8 mouse cellular contexts compared by ENCODE assay signal in the genomic region with DNA sequence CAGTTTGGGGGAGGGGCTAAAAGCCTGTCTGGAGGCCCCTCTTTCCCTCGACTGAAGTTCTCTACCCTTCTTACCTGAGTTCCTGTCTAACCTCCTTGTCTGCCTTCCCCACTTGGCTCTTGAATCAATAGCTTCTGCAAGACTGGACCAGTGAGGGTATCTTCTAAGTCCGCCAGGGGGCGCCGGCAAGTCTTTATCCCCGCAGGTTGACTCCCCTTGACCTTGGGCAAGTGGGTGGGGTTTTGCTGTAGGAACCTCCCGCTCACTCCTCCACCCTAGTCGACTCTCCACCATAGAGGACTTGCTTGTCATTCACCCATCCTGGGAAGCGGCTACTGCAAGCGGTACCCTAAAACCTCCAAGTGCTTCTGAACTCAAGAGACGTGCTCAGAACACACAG. TPM values are rescaled to one million over a fixed set of nuclear protein-coding genes. Genes with fewer than 3 reads are reported as not detected.
A peak's percentile ranks its signal among the peaks of the same experiment; 100 is the strongest.
DNase-seq lines count a peak whose midpoint lies in the region; ATAC-seq lines count a peak whose summit lies in the region.

No protein-coding gene starts in this region.

- WGBS in kidney, embryonic 15.5 days, result 9% methylated on average over 10 of the region's 10 CpGs
- WGBS in hindbrain, embryonic 16.5 days, result 4% methylated on average over 10 of the region's 10 CpGs
- WGBS in midbrain, embryonic 15.5 days, result 8% methylated on average over 10 of the region's 10 CpGs

- no peaks in the 10 kb centered on the region for H3K36me3 ChIP-seq in kidney, embryonic 15.5 days
- H3K36me3 ChIP-seq in hindbrain, embryonic 16.5 days (ENCODE audit: control insufficient read depth, insufficient read depth, low read length), result no peaks in the 10 kb centered on the region
- no peaks in the 10 kb centered on the region for H3K36me3 ChIP-seq in midbrain, embryonic 15.5 days (replicated peaks)

- no peak overlapping the region for H3K4me2 ChIP-seq in kidney, embryonic 15.5 days
- H3K4me2 ChIP-seq in hindbrain, embryonic 16.5 days (ENCODE audit: low read length), result peak overlapping the region; percentile 87; the same call in 1 of the 2 replicates
- peak overlapping the region; percentile 92; the same call in 1 of the 2 replicates for H3K4me2 ChIP-seq in midbrain, embryonic 15.5 days

- H3K9ac ChIP-seq in kidney, embryonic 15.5 days, result no peak overlapping the region
- H3K9ac ChIP-seq in hindbrain, embryonic 16.5 days (ENCODE audit: low read depth, low read length), result no peak overlapping the region
- no peak overlapping the region for H3K9ac ChIP-seq in midbrain, embryonic 15.5 days

- H3K9me3 ChIP-seq in kidney, embryonic 15.5 days (replicated peaks), result no peaks in the 10 kb centered on the region
- no peaks in the 10 kb centered on the region for H3K9me3 ChIP-seq in hindbrain, embryonic 16.5 days (ENCODE audit: control insufficient read depth, low read length)
- H3K9me3 ChIP-seq in midbrain, embryonic 15.5 days, result no peaks in the 10 kb centered on the region

- peak; percentile 59 for DNase-seq in kidney, adult 11 months
- peak; percentile 65 for DNase-seq in c-Kit-positive CD71-positive TER-119-positive erythroid progenitor cells, embryonic 14.5 days (ENCODE audit: low spot score)
- peak; percentile 76 to 91 for DNase-seq in frontal cortex, adult 2 months (ENCODE audit: extremely low spot score in 1 of 2, low spot score in 1 of 2)
- DNase-seq in left cerebral cortex, postnatal 25 days (ENCODE audit: low spot score in 2 of 2), result peak; percentile 72 to 89
- DNase-seq in spleen, postnatal 10 days (ENCODE audit: low spot score in 2 of 2), result peak; percentile 63 to 86

- H3K27me3 ChIP-seq in kidney, embryonic 15.5 days, result peaks cover 73% of the 10 kb centered on the region
- H3K27me3 ChIP-seq in hindbrain, embryonic 16.5 days (replicated peaks; ENCODE audit: control insufficient read depth, insufficient read depth, low read length), result peaks cover 15% of the 10 kb centered on the region
- peaks cover 41% of the 10 kb centered on the region for H3K27me3 ChIP-seq in midbrain, embryonic 15.5 days (replicated peaks)

- ATAC-seq in kidney, embryonic 15.5 days (replicated peaks; ENCODE audit: low FRiP score), result no peak
- no peak for ATAC-seq in hindbrain, embryonic 16.5 days
- no peak for ATAC-seq in midbrain, embryonic 15.5 days (replicated peaks)

- peaks cover 17% of the 10 kb centered on the region for H3K4me1 ChIP-seq in kidney, embryonic 15.5 days
- peaks cover 8% of the 10 kb centered on the region; the same call in 1 of the 2 replicates for H3K4me1 ChIP-seq in hindbrain, embryonic 16.5 days (ENCODE audit: control insufficient read depth, insufficient read depth, low read depth, low read length)
- H3K4me1 ChIP-seq in midbrain, embryonic 15.5 days, result peaks cover 33% of the 10 kb centered on the region

- no peak overlapping the region for H3K27ac ChIP-seq in kidney, embryonic 15.5 days
- H3K27ac ChIP-seq in hindbrain, embryonic 16.5 days (ENCODE audit: low read depth, low read length), result no peak overlapping the region
- no peak overlapping the region for H3K27ac ChIP-seq in midbrain, embryonic 15.5 days

- H3K4me3 ChIP-seq in kidney, embryonic 15.5 days (replicated peaks), result no peak overlapping the region
- H3K4me3 ChIP-seq in hindbrain, embryonic 16.5 days (ENCODE audit: low read length), result no peak overlapping the region
- no peak overlapping the region; the same call in 1 of the 2 replicates for H3K4me3 ChIP-seq in midbrain, embryonic 15.5 days

- intact Hi-C loops in left cerebral cortex, postnatal 25 days (cut with DNase I), result loop anchor here (5.0 kb wide), 3 partner anchors 243 to 403 kb away; no protein-coding TSS in a partner anchor

RNA-seq across cellular contexts. Expression of a gene that starts 2.4 kb away (rescaled TPM):
- polyA plus RNA-seq in kidney, embryonic 15.5 days (2015; fragmentation: Nextera tagmentation; extraction: Ambion mirVana), result 0.03 TPM in 1 of 2 replicates, not detected in the other
- polyA plus RNA-seq in frontal cortex, adult 2 months (2012; rRNA removed), result 35.7 and 40.9 TPM in 2 replicates
- polyA plus RNA-seq in hindbrain, embryonic 16.5 days (2015; fragmentation: Nextera tagmentation; extraction: Ambion mirVana), result 0.74 and 0.84 TPM in 2 replicates
- total RNA-seq in left cerebral cortex, postnatal 25 days (2021), result 10 to 100 TPM; 77.1 to 79.3 TPM
- 1.1 and 1.8 TPM in 2 replicates for polyA plus RNA-seq in midbrain, embryonic 15.5 days (2015; fragmentation: Nextera tagmentation; extraction: Ambion mirVana)

RNA-seq across cellular contexts. Expression of a gene that starts 25.3 kb away (rescaled TPM):
- polyA plus RNA-seq in kidney, embryonic 15.5 days (2015; fragmentation: Nextera tagmentation; extraction: Ambion mirVana), result 57.3 and 58.8 TPM in 2 replicates
- 46.5 and 47.8 TPM in 2 replicates for polyA plus RNA-seq in frontal cortex, adult 2 months (2012; rRNA removed)
- polyA plus RNA-seq in hindbrain, embryonic 16.5 days (2015; fragmentation: Nextera tagmentation; extraction: Ambion mirVana), result 70.6 and 70.7 TPM in 2 replicates
- 10 to 100 TPM; 38.8 to 41.4 TPM for total RNA-seq in left cerebral cortex, postnatal 25 days (2021)
- polyA plus RNA-seq in midbrain, embryonic 15.5 days (2015; fragmentation: Nextera tagmentation; extraction: Ambion mirVana), result 69.2 and 75.5 TPM in 2 replicates

RNA-seq across cellular contexts. Expression of a gene that starts 34.5 kb away (rescaled TPM):
- polyA plus RNA-seq in kidney, embryonic 15.5 days (2015; fragmentation: Nextera tagmentation; extraction: Ambion mirVana), result 127 and 131 TPM in 2 replicates
- polyA plus RNA-seq in frontal cortex, adult 2 months (2012; rRNA removed), result 206 and 220 TPM in 2 replicates
- 116 and 117 TPM in 2 replicates for polyA plus RNA-seq in hindbrain, embryonic 16.5 days (2015; fragmentation: Nextera tagmentation; extraction: Ambion mirVana)
- total RNA-seq in left cerebral cortex, postnatal 25 days (2021), result 100 to 1,000 TPM; 104 to 111 TPM
- polyA plus RNA-seq in midbrain, embryonic 15.5 days (2015; fragmentation: Nextera tagmentation; extraction: Ambion mirVana), result 120 and 121 TPM in 2 replicates

RNA-seq across cellular contexts. Expression of a gene that starts 53.8 kb away (rescaled TPM):
- not detected in 2 replicates for polyA plus RNA-seq in kidney, embryonic 15.5 days (2015; fragmentation: Nextera tagmentation; extraction: Ambion mirVana)
- polyA plus RNA-seq in frontal cortex, adult 2 months (2012; rRNA removed), result not detected in 2 replicates
- 4.9 TPM in 1 of 2 replicates, not detected in the other for polyA plus RNA-seq in hindbrain, embryonic 16.5 days (2015; fragmentation: Nextera tagmentation; extraction: Ambion mirVana)
- 1 to 10 TPM; 8.8 to 10.0 TPM for total RNA-seq in left cerebral cortex, postnatal 25 days (2021)
- polyA plus RNA-seq in midbrain, embryonic 15.5 days (2015; fragmentation: Nextera tagmentation; extraction: Ambion mirVana), result 2.3 TPM in 1 of 2 replicates, not detected in the other

RNA-seq across cellular contexts. Expression of a gene that starts 55.6 kb away (rescaled TPM):
- polyA plus RNA-seq in kidney, embryonic 15.5 days (2015; fragmentation: Nextera tagmentation; extraction: Ambion mirVana), result 35.3 and 37.6 TPM in 2 replicates
- 14.9 and 15.6 TPM in 2 replicates for polyA plus RNA-seq in frontal cortex, adult 2 months (2012; rRNA removed)
- 29.0 and 38.1 TPM in 2 replicates for polyA plus RNA-seq in hindbrain, embryonic 16.5 days (2015; fragmentation: Nextera tagmentation; extraction: Ambion mirVana)
- 10 to 100 TPM; 32.4 to 35.5 TPM for total RNA-seq in left cerebral cortex, postnatal 25 days (2021)
- polyA plus RNA-seq in midbrain, embryonic 15.5 days (2015; fragmentation: Nextera tagmentation; extraction: Ambion mirVana), result 35.8 and 39.3 TPM in 2 replicates

Comparison
In these comparisons a context has a peak if more than half of its experiments do, and no peak if none do; other contexts are left out.
1. RNA of a gene that starts 2.4 kb away (polyA plus RNA-seq): 35.7 to 40.9 TPM in frontal cortex, adult 2 months; 1.1 to 1.8 TPM in midbrain, embryonic 15.5 days, 0.74 to 0.84 TPM in hindbrain, embryonic 16.5 days and 0.03 TPM in kidney, embryonic 15.5 days; every median in the first group is over 10 times any median in the second.
2. Peak in every context shown above with its lines, with median percentiles within 50 percentile points of each other: DNase-seq.